Mouse (Mus musculus): ENCODE measurements around the gene Rps8.

The Rps8 gene

GRCm38 (mm10) chr4:117148815-117149214 lies 7.2 kb downstream of the Rps8 start:
- DNase-seq (ENCODE audit: low read depth, low spot score) = no peak

- no peak for DNase-seq (ENCODE audit: low read depth, low spot score)
These were observed 7.9 kb downstream of the Rps8 start for GRCm38 (mm10) chr4:117148047-117148713.

GRCm38 (mm10) chr4:117146176-117146575 lies 9.9 kb downstream of the Rps8 start:
- peak; percentile 79 for DNase-seq (ENCODE audit: low read depth, low spot score)

GRCm38 (mm10) chr4:117145248-117145647 lies 10.8 kb downstream of the Rps8 start:
- no peak for DNase-seq (ENCODE audit: low read depth, low spot score)

GRCm38 (mm10) chr4:117143023-117143422 lies 13.0 kb downstream of the Rps8 start:
- no peak for DNase-seq (ENCODE audit: low read depth, low spot score)

- no peak for DNase-seq (ENCODE audit: low read depth, low spot score)
These were observed 15.4 kb downstream of the Rps8 start for GRCm38 (mm10) chr4:117140613-117141012.

GRCm38 (mm10) chr4:117139217-117139612 lies 16.8 kb downstream of the Rps8 start:
- no peak for DNase-seq (ENCODE audit: low read depth, low spot score)

GRCm38 (mm10) chr4:117138295-117139216 lies 17.5 kb downstream of the Rps8 start:
- DNase-seq (ENCODE audit: low read depth, low spot score) = no peak

GRCm38 (mm10) chr4:117136034-117136433 lies 20.0 kb downstream of the Rps8 start:
- DNase-seq (ENCODE audit: low read depth, low spot score) = no peak

GRCm38 (mm10) chr4:117134601-117134995 lies 21.4 kb downstream of the Rps8 start:
- no peak for DNase-seq (ENCODE audit: low read depth, low spot score)

- peak; percentile 96 for DNase-seq (ENCODE audit: low read depth, low spot score)
These were observed 22.0 kb downstream of the Rps8 start, which contains the start of gene Plk3 for GRCm38 (mm10) chr4:117133817-117134600. Gene Plk3 (minus strand): TSS chr4:117133963.

GRCm38 (mm10) chr4:117133366-117133796 lies 22.7 kb downstream of the Rps8 start:
- DNase-seq (ENCODE audit: low read depth, low spot score) = no peak

GRCm38 (mm10) chr4:117132794-117133143 lies 23.3 kb downstream of the Rps8 start:
- no peak for DNase-seq (ENCODE audit: low read depth, low spot score)

- DNase-seq (ENCODE audit: low read depth, low spot score) = no peak
These were observed 23.9 kb downstream of the Rps8 start for GRCm38 (mm10) chr4:117131890-117132793.

- DNase-seq (ENCODE audit: low read depth, low spot score) = no peak
These were observed 24.8 kb downstream of the Rps8 start for GRCm38 (mm10) chr4:117131198-117131597.

- no peak for DNase-seq (ENCODE audit: low read depth, low spot score)
These were observed 25.3 kb downstream of the Rps8 start for GRCm38 (mm10) chr4:117130790-117131189.

GRCm38 (mm10) chr4:117127991-117128686 lies 27.9 kb downstream of the Rps8 start:
- no peak for DNase-seq (ENCODE audit: low read depth, low spot score)

GRCm38 (mm10) chr4:117126675-117127290 lies 29.3 kb downstream of the Rps8 start, which contains the start of gene Tctex1d4:
Gene Tctex1d4 (plus strand): TSS chr4:117126794.
- no peak for DNase-seq (ENCODE audit: low read depth, low spot score)

GRCm38 (mm10) chr4:117125910-117126674 lies 30.0 kb downstream of the Rps8 start:
- no peak for DNase-seq (ENCODE audit: low read depth, low spot score)

All from retina, postnatal 7 days (tissue).